Mouse (Mus musculus) embryonic facial prominence, embryonic 15.5 days (tissue): ENCODE data around the gene Vmn2r88. TPM values are rescaled to one million over a fixed set of nuclear protein-coding genes. Genes with fewer than 3 reads are reported as not detected.
"Not testable (repeated sequence)": the region's sequence is repeated elsewhere in the genome, so short reads cannot be mapped to it uniquely, and the experiment has no call there.

ENCODE experiments used
- ATAC-seq: fragments of 200-750 bp; cut with Nextera tagmentation; 2 replicates; pipeline ENCODE4 v1.8.0; 2017; ENCODE audit warnings: low read depth, moderate TSS enrichment; ENCODE audit not compliant: insufficient number of reproducible peaks, low FRiP score, low TSS enrichment
- H3K27ac ChIP-seq: fragments of 300-500 bp; sonication (generic); replicated peaks from 2 replicates; pipeline ENCODE4 v1.5.1; 2015; ENCODE audit warnings: mild to moderate bottlenecking, inconsistent platforms
- H3K27me3 ChIP-seq: fragments of 300-500 bp; sonication (generic); 2 replicates; pipeline ENCODE4 v1.6.1; 2015; ENCODE audit warnings: inconsistent platforms
- H3K36me3 ChIP-seq: fragments of 300-500 bp; sonication (generic); 2 replicates; pipeline ENCODE4 v1.6.1; 2015; ENCODE audit warnings: mild to moderate bottlenecking, inconsistent platforms
- H3K4me1 ChIP-seq: fragments of 300-500 bp; sonication (generic); 2 replicates; pipeline ENCODE4 v1.6.1; 2015; ENCODE audit warnings: inconsistent platforms
- H3K4me2 ChIP-seq: fragments of 300-500 bp; sonication (generic); replicated peaks from 2 replicates; pipeline ENCODE4 v1.6.1; 2015; ENCODE audit warnings: mild to moderate bottlenecking, inconsistent platforms
- H3K4me3 ChIP-seq: fragments of 300-500 bp; sonication (generic); replicated peaks from 2 replicates; pipeline ENCODE4 v1.5.1; 2015; ENCODE audit warnings: mild to moderate bottlenecking, inconsistent platforms
- H3K9ac ChIP-seq: fragments of 300-500 bp; sonication (generic); 2 replicates; pipeline ENCODE4 v1.6.1; 2015; ENCODE audit warnings: inconsistent platforms
- H3K9me3 ChIP-seq: fragments of 300-500 bp; sonication (generic); replicated peaks from 2 replicates; pipeline ENCODE4 v1.6.1; 2016; ENCODE audit warnings: inconsistent platforms
- WGBS: fragments of 180-500 bp; shearing (Covaris S2); methylation state at CpG from one replicate; pipeline ENCODE4 v1.1.7; 2015; 5-methylcytosine and 5-hydroxymethylcytosine counted together
- polyA plus RNA-seq: library from polyadenylated mRNA; unstranded; fragments of >200 nt; fragmentation: Nextera tagmentation; extraction: Ambion mirVana; gene quantifications from 2 replicates; pipeline ENCODE4 v1.2.1, GENCODE M21; 2015

The Vmn2r88 gene
- polyA plus RNA-seq, 1 experiment from 2014 or later: not detected

DNA sequence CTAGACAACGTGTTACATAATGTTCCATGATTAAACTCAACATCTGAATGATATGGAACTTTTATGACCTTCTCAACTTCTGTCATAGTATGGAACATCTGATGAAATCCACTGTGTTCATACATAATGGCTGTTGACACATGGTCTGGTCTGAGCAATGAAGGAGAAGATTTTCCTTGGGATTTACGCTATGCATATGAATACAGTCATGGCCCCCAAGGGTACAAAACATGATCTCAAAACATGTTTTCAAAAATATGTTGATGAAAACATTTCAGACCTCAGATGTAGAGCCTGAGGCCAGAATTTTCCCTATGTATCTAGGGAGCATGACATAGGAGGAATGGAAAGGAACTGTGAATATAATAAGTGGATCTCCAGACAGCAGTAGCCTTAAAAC lies 40.9 kb downstream of the Vmn2r88 start, which contains the start of gene Vmn2r89:
TSS of gene Vmn2r89 (plus strand) at position 301 of the 400 bp plus-strand sequence.
- H3K4me3 ChIP-seq, H3K4me2 ChIP-seq, H3K27ac ChIP-seq, H3K9me3 ChIP-seq, H3K4me1 ChIP-seq, H3K36me3 ChIP-seq, H3K27me3 ChIP-seq, ATAC-seq, H3K9ac ChIP-seq: not testable (repeated sequence)
- 68% methylated on average over 2 of the region's 2 CpGs for WGBS

Other genes with a start within 250 kb of the Vmn2r88 start
- not detected in 2 replicates for gene Rnase2b, start 248.6 kb upstream of the Vmn2r88 start, polyA plus RNA-seq
- gene Ang2, start 211.7 kb upstream of the Vmn2r88 start, polyA plus RNA-seq: 0.19 TPM in 1 of 2 replicates, not detected in the other
- gene Ear14, start 207.4 kb upstream of the Vmn2r88 start, polyA plus RNA-seq: not detected in 2 replicates
- not detected in 2 replicates for gene Rnase2a, start 154.7 kb upstream of the Vmn2r88 start, polyA plus RNA-seq
- gene Gm7247, start 49.1 kb upstream of the Vmn2r88 start, polyA plus RNA-seq: not detected in 2 replicates
- gene Vmn2r89, start 41.0 kb downstream of the Vmn2r88 start, polyA plus RNA-seq: not detected in 2 replicates
- gene Gm5622, start 142.0 kb downstream of the Vmn2r88 start, polyA plus RNA-seq: not detected in 2 replicates
- not detected in 2 replicates for gene Gm17175, start 163.2 kb downstream of the Vmn2r88 start, polyA plus RNA-seq
- not detected in 2 replicates for gene Gm17174, start 181.3 kb downstream of the Vmn2r88 start, polyA plus RNA-seq
- not detected in 2 replicates for gene Gm17078, start 200.5 kb downstream of the Vmn2r88 start, polyA plus RNA-seq
- not detected in 2 replicates for gene Gm4181, start 224.8 kb downstream of the Vmn2r88 start, polyA plus RNA-seq